Mouse (Mus musculus) olfactory bulb, adult 2 months (tissue): Measurements from ENCODE around the gene Gm19345. TPM values are rescaled to one million over a fixed set of nuclear protein-coding genes. Genes with fewer than 3 reads are reported as not detected.
A peak's percentile ranks its signal among the peaks of the same experiment; 100 is the strongest.

ENCODE experiments used
- H3K27ac ChIP-seq: fragments of 200-500 bp; 2 replicates; pipeline ENCODE4 v1.5.1; 2012; ENCODE audit warnings: low read depth, low read length; ENCODE audit not compliant: insufficient read depth
- H3K4me1 ChIP-seq: fragments of 200-500 bp; 2 replicates; pipeline ENCODE4 v1.6.1; 2012; ENCODE audit warnings: low read length; ENCODE audit not compliant: control insufficient read depth, insufficient read depth
- H3K4me3 ChIP-seq: fragments of 200-500 bp; 2 replicates; pipeline ENCODE4 v1.5.1; 2012; ENCODE audit warnings: mild to moderate bottlenecking, low read depth, low read length, moderate library complexity; ENCODE audit not compliant: insufficient read depth
- CTCF ChIP-seq: fragments of 200-500 bp; IDR thresholded peaks from 2 replicates; pipeline ENCODE4 v1.5.1; 2012; ENCODE audit warnings: low read depth, mild to moderate bottlenecking, low read length, moderate library complexity; ENCODE audit not compliant: insufficient read depth
- POLR2A ChIP-seq: fragments of 200-500 bp; IDR thresholded peaks from 2 replicates; pipeline ENCODE4 v1.6.1; 2012; ENCODE audit warnings: mild to moderate bottlenecking, low read depth, low read length, moderate library complexity; ENCODE audit not compliant: insufficient read depth
- WGBS: fragments of 180-500 bp; shearing (Covaris S2); methylation state at CpG from one replicate; pipeline ENCODE4 v1.1.7; 2018; 5-methylcytosine and 5-hydroxymethylcytosine counted together
- polyA plus RNA-seq: library from polyadenylated mRNA; stranded (reverse); fragments of >200 nt; gene quantifications from 2 replicates; pipeline ENCODE4 v1.2.4, GENCODE M21; 2012; ENCODE audit warnings: low replicate concordance; ENCODE audit not compliant: missing spikeins, insufficient read depth, insufficient read length

Gene Gm19345
- polyA plus RNA-seq, 1 experiment = not detected

DNA sequence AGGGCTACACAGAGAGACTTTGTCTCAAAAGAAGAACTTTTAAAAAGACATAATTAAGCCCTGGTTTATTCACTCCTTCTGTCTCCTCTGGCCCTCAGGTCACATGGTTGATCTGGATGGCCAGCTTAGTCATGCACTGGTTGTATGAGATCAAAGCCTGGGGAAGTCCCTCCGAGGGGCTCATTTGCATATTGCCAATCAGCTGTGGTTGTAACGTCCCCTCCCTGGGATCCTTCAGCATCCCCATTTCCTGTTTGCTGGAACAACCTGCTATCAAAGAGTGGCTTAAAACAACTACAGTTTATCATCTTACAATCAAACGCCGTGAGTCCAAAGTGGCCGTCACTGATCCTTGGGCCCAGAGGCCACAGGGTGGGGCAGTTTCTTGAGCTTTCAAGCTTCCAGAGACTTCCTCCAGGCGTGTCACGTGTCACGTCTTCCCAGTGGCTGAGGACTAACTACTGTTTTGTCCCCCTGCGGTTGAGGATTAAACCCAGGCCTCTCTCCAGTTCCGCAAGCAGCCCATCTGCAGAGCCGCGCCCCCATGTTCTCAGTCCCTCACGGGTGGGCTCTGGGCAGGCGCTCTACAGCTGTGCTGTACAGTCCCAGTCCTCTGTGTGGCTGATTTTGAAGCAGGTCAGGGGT is 25.1 kb downstream of the Gm19345 start:
- TF ChIP-seq POLR2A (no peak), CTCF (no peak)
- WGBS = 62% methylated on average over 14 of the region's 14 CpGs
- Histone ChIP-seq H3K27ac (no peak overlapping the region), H3K4me1 (no peaks in the 10 kb centered on the region), H3K4me3 (no peak overlapping the region)

DNA sequence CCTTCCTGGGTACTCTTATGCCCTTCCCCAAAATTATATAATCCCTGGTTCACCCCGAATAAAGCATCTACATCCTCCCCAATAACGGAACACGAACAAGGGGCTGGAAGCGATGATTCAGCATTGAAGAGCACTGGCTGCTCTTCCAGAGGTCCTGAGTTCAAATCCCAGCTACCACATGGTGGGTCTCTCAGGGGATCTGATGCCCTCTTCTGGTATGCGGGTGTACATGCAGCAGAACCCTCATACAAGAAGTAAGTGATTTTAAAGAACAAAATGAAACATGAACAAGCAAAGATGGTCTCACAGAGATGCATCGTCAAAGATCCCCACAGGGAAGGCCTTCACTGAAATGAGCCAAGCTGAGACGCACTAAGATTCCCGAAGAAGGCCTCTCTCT is 29.0 kb downstream of the Gm19345 start:
- 82% methylated on average over 8 of the region's 8 CpGs for WGBS
- no peak for TF ChIP-seq CTCF
- TF ChIP-seq POLR2A = no peak
- no peak overlapping the region for H3K4me3 ChIP-seq
- no peak overlapping the region for H3K27ac ChIP-seq
- no peaks in the 10 kb centered on the region for H3K4me1 ChIP-seq

DNA sequence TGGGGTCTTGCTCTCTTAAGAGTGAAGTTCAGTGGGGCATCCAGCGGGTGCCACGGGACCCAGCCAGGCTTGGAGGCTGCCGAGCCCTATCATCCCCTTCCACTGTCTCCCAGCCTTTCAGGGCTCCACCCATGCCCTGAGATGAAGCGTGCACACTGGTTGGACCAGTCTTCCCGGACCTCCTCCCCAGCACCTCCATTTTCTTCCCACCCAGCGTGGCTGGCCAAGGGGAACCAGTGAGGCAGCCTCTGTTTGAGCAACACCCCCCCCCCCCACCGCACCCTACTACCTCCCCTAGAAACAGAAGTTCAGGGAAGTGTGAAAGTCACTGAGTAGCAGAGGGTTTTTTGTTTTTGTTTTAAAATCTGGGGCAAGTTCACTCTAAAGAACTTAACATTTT is 36.0 kb downstream of the Gm19345 start, which contains the start of gene Ceacam19:
Ceacam19 (minus strand) TSS at position 117 of the 400 bp plus-strand sequence.
- Histone ChIP-seq H3K27ac (no peak within 1 kb of the TSS), H3K4me3 (no peak within 1 kb of the TSS), H3K4me1 (no peaks in the 10 kb centered on the region)
- 75% methylated on average over 7 of the region's 7 CpGs for WGBS
- TF ChIP-seq POLR2A (no peak), CTCF (no peak)

DNA sequence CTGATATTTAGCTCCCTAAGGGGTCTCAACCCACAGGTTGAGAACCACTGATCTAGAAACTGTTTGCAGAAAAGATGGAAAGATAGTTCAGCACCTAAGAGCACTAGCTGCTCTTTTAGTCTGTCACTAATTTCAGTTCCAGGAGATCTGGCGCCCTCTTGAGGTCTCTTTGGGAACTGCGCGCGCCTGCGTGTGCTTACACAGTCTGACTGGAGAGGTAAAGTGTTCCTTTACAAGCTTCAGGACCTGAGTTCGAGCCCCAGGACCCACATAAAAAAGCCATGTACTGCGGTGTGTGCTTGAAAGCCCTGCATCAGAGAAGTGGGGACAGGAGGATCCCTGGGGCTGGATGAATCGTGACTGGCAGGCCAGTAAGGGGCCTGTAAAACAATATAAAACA is 38.1 kb downstream of the Gm19345 start:
- peak; percentile 42 for TF ChIP-seq CTCF
- no peak for TF ChIP-seq POLR2A
- Histone ChIP-seq H3K27ac (no peak overlapping the region), H3K4me3 (no peak overlapping the region), H3K4me1 (no peaks in the 10 kb centered on the region)
- 55% methylated on average over 8 of the region's 8 CpGs for WGBS

Other genes starting within 250 kb of the Gm19345 start
- not detected in 2 replicates for gene Clasrp, start 247.5 kb upstream of the Gm19345 start, polyA plus RNA-seq
- not detected in 2 replicates for gene Relb, start 222.6 kb upstream of the Gm19345 start, polyA plus RNA-seq
- gene Clptm1, start 187.0 kb upstream of the Gm19345 start, polyA plus RNA-seq = not detected in 2 replicates
- not detected in 2 replicates for gene Apoc2, start 174.1 kb upstream of the Gm19345 start, polyA plus RNA-seq
- not detected in 2 replicates for gene Gm44805, start 170.6 kb upstream of the Gm19345 start, polyA plus RNA-seq
- gene Apoc4, start 170.5 kb upstream of the Gm19345 start, polyA plus RNA-seq = not detected in 2 replicates
- gene Apoc1, start 159.3 kb upstream of the Gm19345 start, polyA plus RNA-seq = not detected in 2 replicates
- 1,139 and 1,603 TPM in 2 replicates for gene Apoe, start 152.8 kb upstream of the Gm19345 start, polyA plus RNA-seq
- gene Tomm40, start 136.6 kb upstream of the Gm19345 start, polyA plus RNA-seq = not detected in 2 replicates
- not detected in 2 replicates for gene Nectin2, start 101.5 kb upstream of the Gm19345 start, polyA plus RNA-seq
- not detected in 2 replicates for gene Bcam, start 81.0 kb upstream of the Gm19345 start, polyA plus RNA-seq
- not detected in 2 replicates for gene Cblc, start 55.2 kb upstream of the Gm19345 start, polyA plus RNA-seq
- gene Bcl3, start 29.2 kb upstream of the Gm19345 start, polyA plus RNA-seq = not detected in 2 replicates
- not detected in 2 replicates for gene Ceacam16, start 9.3 kb downstream of the Gm19345 start, polyA plus RNA-seq
- gene Ceacam19, start 36.0 kb downstream of the Gm19345 start, polyA plus RNA-seq = not detected in 2 replicates
- not detected in 2 replicates for gene Pvr, start 69.2 kb downstream of the Gm19345 start, polyA plus RNA-seq
- gene Igsf23, start 98.8 kb downstream of the Gm19345 start, polyA plus RNA-seq = not detected in 2 replicates
- gene Ceacam20, start 113.4 kb downstream of the Gm19345 start, polyA plus RNA-seq = not detected in 2 replicates
- gene Nlrp9b, start 139.5 kb downstream of the Gm19345 start, polyA plus RNA-seq = not detected in 2 replicates
- gene Vmn1r91, start 247.7 kb downstream of the Gm19345 start, polyA plus RNA-seq = not detected in 2 replicates